Mouse (Mus musculus): ENCODE data around the gene Ppp1r37.

Ppp1r37 gene

DNA sequence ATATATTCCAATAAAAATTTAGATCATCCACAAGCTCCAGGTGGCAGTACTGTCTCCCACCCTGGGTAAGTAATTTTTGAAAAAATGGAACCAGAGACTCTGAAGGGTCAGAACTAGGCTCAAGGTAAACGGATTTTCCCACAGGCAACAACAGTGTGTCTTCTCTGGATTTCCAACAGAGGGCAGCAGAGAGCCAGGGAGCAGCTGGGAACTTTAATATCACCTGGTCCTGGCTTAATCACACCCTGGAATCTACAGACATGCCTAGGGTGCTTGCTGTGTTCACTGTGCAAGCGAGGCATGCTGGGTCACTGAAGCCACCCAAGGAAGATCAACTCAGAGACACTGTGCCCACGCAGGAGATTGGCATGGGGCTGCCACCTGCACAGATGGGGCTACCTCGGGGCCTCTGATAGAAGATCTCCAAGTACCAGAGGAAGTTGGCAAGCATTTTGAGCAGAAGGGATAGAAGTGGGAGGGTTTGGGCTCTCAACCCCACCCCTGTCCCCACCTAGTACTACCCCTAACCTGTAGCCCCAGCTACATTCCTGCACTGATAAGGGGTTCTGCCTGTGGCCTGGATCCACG, 59.3 kb downstream of the Ppp1r37 start:
- DNase-seq (ENCODE audit: low spot score) = peak; percentile 60

DNA sequence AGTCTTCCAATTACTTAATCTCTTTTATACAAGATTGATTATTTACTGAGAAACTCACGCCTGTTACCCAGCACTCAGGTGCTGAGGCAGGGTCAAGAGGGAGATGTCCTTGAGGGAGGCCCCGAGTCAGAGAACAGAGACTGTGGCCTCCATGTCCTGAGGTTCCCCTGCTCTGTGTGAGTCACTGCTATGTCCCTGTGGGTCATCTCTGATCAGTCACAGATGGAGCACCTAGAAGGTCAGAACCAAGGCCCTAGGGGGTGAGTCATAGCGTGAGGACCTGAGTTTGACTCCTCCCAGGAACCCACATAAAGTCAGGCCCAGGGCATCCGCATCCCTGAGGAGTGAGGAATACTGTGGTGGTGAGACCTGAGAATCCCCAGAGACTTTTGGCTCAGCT, 61.2 kb downstream of the Ppp1r37 start:
- DNase-seq (ENCODE audit: low spot score) = no peak

DNA sequence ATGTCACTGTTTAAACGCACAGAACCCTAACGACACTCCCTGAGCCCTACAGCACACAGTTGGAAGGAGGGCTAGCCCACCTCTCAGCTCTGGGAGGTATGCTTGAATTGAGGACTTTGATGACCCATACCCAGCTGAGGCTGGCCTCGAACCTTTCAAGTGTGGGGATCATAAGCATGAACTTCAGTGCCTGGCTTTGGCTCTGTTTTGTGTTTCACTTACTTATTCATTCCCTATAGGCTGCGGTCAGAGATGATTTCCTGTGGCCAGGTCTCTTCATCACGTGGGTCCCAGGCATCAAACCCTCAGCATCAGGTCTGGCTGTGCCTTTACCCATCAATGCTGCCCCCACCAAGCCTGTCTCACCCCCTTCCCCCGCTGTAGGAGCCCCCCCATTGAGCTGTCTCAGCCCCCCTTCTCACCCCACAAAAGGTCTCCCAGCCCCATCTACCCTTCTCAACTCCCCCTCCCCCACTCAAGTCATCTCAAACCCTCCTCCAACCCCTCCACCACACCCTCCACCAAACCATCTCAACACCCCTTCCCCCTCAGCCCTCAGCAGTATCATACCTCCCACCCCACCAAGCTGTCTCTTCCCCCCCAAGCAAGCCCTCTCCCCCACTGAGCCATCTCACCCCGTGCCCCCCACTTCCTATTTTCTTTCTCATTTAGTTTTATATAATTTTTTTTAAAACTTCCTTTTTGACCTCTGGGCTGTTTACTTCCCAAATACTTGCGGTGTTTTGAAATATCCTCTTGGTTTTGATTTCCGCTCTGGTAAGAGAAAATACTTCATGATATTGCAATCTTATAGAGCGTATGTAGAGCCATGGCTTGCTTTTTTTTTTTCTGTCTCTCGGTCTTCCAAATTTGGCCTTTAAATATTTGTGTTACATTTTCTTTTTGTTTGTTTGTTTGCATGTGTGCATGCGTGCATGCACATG, 62.2 kb downstream of the Ppp1r37 start:
- no peak for DNase-seq (ENCODE audit: low spot score)

DNA sequence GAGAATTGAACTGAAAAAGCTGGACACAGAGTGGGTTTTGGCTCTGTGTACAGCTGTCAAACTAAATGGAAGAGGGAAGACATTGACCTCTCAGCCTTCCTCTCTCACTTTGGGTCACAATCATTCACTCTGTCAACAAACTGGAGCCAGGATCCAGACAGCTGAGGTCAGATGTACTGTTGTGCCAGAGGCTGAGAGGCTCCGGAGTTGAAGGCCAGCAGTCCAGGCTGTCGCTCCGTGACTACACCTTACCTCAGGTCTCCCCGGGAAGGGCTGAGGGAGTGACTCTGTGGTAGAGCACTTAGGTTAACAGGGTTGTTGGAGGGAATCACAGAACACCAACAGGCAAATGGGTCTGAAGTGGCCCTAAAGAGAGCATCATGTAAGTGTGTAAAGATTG, 64.5 kb downstream of the Ppp1r37 start:
- DNase-seq (ENCODE audit: low spot score) = no peak

GRCm38 (mm10) chr7:19496214-19496555, 66.7 kb downstream of the Ppp1r37 start:
- no peak for DNase-seq (ENCODE audit: low spot score)

DNA sequence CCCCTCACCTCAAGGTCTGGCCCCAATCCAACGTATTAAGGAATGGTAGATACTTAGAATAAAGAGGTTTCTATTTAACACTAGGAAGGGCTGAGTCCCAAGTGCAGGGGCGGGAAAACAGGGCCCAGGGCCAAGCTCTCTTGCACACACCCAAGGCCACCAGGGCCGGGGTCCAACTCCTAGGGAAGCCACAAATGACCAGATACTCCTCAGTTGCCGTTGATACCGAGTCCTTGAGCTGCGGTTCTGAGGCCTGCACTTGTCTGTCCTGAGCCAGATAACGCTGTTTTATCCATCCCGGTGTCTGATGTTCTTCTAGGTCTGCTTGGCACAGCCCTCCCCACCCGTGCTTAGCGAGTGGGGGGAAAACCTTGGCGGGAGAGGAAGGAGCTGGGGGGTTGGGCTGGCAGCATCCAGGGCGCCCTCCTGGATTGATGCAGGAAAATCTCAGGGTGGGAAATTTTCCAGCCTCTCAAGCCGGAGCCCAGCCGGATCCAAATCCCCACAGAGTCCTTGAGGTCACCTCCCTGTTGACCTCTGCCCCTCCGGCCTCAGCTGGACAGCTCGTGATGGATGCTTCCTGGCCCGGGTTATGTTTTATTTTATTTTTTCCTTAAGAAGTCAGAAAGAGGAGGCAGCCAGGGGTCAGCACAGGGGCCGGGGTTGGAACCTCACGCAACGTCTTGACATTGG, 67.2 kb downstream of the Ppp1r37 start:
- no peak for DNase-seq (ENCODE audit: low spot score)

DNA sequence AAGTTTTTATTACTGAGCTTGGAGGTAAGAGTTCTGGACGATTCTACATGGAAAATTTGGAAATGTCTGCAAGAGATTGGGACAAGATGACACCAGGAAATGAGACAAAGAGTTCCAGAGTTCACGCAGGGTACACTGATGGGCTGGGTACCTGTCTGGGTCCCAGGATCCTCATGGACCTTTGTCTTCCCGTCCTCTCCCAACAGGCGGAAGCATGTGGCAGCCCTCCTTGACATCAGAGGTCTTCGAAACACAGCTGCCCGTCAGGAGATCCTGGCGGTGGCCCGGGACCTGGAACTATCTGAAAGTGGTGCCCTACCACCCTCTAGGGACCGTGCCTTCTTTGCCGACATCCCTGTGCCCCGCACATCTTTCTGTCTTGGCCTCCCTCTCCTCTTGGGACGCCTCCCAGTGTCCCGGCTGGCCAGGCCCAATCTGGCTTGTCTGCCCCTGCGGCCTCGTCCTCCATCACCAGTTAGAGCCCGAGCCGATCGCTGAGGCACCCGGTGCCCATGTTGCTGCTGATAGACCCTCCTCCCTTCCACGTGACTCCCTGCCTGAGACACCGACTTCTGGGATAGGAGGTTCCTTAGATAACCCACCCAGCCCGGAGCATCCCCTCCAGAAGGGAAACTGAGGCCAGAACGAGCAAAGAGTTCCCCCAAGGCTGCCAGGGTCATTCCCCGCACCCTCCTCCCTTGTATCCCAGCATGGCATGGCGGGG, 68.0 kb downstream of the Ppp1r37 start:
- no peak for DNase-seq (ENCODE audit: low spot score)

DNA sequence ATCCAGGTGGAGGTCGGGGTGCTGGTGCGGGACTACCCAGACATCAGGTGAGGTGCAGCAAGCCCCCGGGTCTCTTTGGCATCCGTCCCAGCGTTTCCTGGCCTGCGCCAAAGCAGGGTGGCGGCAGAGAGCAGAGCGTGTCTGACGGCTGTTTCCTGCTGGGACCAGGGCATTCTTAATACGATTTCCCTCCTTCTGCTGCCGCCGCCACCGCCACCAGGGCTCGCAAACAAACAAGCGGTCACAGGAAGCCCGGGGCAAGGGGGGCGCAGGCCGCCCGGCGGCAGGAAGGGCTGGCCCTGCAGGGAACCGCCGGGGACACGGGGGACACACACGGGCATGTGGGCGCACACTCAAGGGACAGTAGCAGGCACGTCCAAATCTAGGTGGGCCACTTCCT, 71.1 kb downstream of the Ppp1r37 start:
- DNase-seq (ENCODE audit: low spot score) = no peak

DNA sequence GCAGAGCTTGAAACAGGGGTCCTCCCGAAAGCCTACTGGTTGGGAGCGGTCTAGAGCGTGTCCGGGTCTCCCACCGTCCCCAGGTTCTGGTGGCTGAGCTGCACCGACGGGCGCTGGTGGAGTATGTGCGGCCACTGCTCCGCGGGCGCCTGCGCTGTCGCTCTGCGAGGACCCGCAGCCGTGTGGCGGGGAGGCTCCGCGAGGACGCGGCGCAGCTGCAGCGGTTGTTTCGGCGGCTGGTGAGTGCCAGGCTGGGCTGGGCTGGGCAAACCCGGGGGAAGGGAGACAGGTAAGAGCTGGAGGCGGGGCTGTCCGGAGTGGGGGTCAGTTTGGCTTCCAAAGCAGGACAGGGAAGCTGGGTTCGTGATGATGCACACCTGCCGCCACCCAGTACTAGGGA, 73.4 kb downstream of the Ppp1r37 start:
- no peak for DNase-seq (ENCODE audit: low spot score)

DNA sequence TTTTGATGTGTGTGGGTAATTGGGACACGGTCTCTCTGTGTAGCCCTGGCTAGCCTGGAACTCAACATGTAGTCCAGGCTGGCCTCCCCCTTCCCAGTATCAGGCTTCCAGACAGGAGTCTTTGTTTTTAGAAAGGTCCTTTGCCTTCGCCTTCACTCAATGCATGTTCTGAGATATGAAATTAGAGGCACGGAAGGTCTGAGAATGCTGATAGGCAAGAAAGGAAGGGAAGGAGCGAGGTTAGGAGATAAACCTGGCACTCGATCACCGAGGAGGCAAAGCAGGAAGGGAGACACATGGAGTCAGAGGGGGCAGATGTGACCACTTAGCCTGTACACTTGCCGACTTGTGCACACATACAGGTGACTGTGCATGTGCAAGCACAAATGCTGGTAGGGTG, 76.3 kb downstream of the Ppp1r37 start:
- DNase-seq (ENCODE audit: low spot score) = no peak

DNA sequence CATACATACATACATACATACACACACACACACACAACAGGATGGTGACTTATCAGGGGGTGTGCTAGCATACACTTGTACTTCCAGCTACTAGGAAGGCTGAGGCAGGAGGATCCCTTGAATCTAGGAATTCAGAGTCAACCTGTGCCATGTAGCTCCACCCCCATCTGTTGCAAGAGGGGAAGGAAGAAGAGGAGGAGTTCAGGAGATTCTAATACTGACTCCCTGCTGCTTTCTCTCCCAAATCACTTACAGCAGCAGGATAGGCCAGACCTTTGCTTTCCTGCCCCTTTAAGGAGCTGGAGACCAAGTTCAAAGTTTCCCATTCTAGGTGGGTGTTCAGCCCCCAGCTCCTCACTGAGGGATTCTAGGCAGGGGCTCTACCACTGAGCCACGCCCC, 77.4 kb downstream of the Ppp1r37 start:
- DNase-seq (ENCODE audit: low spot score) = no peak

- DNase-seq (ENCODE audit: low spot score) = no peak
Observed at GRCm38 (mm10) chr7:19483281-19483680, 79.6 kb downstream of the Ppp1r37 start.
